Mouse (Mus musculus): ENCODE results near the gene Mvb12a.

- no peak for TF ChIP-seq POLR2A (IDR thresholded peaks at IDR 0.05; ENCODE audit: control insufficient read depth, low read depth, low read length)
- TF ChIP-seq CTCF (IDR thresholded peaks at IDR 0.05; ENCODE audit: control insufficient read depth, insufficient read depth, insufficient replicate concordance, low read depth, low read length), result peak; percentile 94; the same call in 1 of the 2 replicates
Observed at GRCm38 (mm10) chr8:71521634-71522033, 21.1 kb upstream of the Mvb12a start.
